Mouse (Mus musculus) thymus, postnatal 0 days (tissue): ENCODE results near the gene Ccr3. TPM values are rescaled to one million over a fixed set of nuclear protein-coding genes. Genes with fewer than 3 reads are reported as not detected.
"Not testable (repeated sequence)": the region's sequence is repeated elsewhere in the genome, so short reads cannot be mapped to it uniquely, and the experiment has no call there.

Experiments
- DNase-seq: peaks from one replicate; pipeline ENCODE4 v3.0.0-alpha.2; 2015; ENCODE audit warnings: low spot score
- polyA plus RNA-seq: library from polyadenylated mRNA; unstranded; fragments of >200 nt; fragmentation: Nextera tagmentation; extraction: Ambion mirVana; gene quantifications from 2 replicates; pipeline ENCODE4 v1.2.1, GENCODE M21; 2015

Ccr3 gene
- 0.08 and 0.10 TPM in 2 replicates for polyA plus RNA-seq

DNA sequence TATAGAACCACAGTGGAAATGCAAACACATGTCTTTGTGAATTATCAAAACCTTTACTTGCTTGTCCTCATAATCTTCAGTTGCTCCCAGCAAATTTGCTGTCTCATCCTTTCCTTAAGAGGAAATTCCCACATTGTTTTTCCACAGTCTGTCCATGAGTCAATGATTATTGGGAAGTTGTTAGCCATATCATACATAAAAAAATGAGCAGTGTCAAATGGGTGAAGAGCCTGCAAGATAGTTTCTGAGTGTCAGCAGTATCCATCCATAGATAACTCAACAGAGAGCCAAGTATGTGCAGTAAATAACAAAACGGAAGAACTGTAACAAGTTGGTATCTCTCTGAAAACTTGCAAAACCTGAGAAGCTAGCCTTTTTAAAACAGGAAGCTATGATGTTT is at the start of gene Ccr3:
Ccr3 (plus strand) TSS at position 301 of the 400 bp plus-strand sequence.
- no peak for DNase-seq

DNA sequence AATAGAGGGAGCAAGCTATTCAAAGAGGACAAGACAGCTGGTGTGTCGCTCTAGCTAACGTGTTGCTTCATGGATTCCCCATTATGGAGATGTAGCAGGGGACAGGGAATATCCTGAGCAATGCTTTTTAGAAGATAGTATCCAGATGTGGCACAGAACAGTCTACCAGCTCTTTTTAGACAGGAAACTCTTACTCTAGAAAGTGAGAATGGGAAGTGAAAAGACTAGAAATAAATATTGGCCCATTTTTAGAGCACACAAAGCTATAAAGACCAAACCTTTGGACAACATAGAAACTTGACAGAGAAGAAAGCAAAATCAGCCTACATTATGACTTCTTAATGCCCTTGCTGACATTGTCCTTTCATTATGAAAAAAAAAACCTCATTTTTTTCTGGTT is 46.1 kb upstream of the Ccr3 start:
- DNase-seq, result no peak

DNA sequence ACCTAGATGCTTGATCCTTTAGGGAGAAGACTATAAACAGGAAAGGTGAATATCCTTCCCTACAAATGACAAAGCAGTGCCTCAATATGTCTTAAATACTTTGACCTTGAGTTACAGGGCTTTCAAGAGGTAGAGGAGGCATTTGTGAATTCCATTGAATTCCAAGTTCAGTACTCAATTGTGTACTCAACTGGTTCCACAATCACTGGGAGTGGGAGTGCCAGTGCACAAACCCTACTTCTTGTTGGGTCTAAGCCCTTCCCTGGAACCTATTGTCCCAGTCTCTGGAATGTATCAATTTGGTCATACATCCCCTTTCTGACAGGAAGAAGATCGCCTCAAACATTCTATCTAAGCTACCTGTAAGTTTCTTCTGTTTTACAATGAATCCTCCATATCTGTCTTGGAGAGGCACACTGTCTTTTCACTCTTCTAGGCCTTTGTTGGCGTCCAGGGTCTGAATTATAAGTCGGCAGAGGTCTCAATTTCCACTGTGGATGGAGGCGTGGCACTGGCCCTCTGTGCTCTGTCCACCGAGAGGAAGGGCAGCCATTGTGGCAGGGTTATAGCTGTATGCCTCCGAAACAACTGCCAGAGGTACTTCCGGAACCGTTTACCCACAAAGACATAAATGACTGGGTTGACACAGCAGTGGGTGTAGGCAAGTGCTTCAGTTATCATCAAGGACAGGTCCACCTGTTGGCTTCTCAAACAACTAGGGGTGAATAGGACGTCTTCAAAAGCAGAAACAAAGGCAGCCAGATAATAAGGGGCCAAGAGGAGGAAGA is 44.7 kb upstream of the Ccr3 start:
- DNase-seq, result no peak

DNA sequence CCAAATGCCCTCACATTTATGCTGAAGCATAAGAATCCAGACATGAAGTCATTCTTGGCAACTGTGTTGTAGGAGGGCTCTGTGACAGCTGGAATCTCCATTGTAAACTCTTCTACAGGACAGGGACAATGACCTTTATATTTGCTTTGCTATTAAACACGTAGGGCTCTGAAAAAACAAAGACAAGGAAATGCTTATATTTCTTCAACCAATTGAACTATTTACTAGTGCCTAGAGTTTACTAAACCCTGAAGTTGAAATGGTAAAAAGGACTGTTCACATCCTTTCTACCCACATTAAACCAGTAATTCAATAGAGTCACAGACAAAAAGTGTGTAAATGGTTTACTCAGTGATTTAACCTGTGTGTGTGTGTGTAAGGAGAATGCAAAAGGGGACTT is 43.5 kb upstream of the Ccr3 start, which contains the start of gene Ccr1l1:
Ccr1l1 (minus strand) TSS at position 101 of the 400 bp plus-strand sequence.
- no peak for DNase-seq

DNA sequence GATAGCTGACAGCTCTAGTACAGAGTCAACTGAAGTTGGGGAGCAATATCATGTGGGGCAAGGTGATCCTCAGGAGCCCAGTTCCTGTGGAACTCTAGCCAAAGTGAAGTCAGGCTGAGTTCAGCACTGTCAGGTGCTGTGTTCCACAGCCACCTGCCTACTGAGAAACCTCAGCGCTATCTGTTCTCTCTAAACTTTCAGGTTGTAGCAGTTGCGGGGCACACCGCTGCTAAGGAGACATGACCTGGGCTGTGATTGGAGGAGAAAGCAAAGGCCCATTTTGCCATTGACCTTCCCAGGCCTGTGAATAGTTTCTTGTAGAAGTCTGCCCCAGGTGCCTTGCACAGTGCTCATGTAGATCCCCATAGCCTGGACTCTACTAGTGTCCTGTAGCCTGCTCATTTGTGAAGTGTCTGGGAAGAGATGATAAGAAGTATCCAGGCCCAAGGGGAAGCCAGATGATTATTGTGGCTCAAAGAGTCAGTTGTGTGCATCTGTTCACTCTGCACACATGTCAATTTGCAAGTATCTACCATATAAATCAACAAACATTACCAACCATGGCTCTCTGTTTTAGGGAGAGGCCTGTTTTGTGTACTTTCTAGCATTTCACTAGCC is 40.8 kb upstream of the Ccr3 start:
- DNase-seq, result not testable (repeated sequence)

DNA sequence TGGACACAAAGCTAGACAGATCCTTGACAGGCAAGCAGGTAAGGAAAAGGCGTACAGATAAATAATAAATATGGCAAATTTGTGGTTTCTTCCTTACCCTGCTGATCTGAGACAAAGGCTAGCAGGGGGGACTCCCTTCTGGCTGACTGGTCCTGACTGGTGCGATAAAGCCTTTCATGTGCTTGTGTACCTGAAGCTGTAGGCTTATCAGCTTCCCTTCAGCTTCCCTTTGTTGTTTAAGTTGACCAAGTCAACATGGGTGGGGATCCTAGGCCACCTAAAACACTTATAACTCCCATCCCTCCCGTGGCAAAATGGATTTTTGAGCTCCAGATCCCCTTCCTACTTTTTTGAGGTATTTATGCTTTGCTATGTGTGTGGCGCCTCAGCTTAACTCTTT is 39.9 kb upstream of the Ccr3 start:
- DNase-seq, result no peak

DNA sequence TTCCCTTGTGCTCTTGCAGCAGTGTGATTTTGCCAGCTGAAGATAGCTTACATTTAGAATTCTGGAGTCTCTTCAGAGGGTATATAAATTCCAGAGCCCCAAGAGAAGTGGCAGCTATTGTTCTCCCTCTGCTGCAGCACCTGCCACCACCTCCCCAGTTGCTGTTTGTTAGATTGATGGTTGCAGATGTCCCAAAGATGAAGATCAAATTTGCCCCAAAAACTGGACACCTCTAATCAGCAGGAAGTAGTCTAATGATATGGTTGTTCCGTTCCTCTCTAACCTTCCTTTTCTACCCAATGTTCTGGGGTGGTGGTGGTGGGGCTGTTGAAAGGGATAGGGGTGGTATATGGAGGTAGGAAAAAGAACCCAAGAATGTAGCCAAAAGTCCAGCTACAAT is 39.1 kb upstream of the Ccr3 start:
- no peak for DNase-seq

DNA sequence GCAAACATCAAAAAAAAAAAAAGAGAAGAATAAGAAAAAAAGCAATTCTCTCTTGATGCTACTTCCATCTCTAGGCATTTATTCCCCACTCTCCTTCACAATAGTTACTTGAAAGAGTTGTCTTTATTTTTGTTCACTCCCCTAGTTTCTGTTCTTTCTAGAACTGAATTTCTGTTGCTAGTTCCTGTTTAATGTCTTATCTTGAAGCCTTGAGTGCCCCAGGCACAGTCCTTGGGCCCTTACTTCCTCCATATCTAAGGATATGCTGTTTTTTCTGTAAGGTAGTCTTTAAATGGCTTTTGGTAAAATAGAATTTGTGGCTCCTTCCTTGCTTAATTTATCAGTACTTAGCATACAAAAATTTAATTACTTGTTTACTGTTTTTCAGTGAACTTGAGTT is 36.8 kb upstream of the Ccr3 start:
- no peak for DNase-seq

DNA sequence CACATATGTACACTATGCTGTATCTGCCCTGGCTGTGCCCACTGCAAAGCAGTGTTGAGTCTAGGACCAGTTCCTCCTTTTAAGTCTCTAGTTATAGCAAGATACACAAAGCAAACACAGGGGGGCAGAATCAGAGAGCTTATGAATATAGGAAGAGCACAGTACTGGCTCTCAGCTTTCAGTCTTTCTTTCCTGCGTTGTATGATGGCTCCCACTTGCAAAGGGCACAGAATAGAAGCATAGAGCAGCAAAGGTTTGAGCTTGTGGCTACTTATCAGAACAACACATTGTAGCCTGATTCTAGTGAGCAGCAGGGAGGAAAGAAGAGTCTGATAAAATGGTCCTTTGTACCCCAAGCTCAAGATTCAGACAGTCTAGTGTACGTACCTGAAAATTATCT is 35.6 kb upstream of the Ccr3 start:
- peak; percentile 63 for DNase-seq

DNA sequence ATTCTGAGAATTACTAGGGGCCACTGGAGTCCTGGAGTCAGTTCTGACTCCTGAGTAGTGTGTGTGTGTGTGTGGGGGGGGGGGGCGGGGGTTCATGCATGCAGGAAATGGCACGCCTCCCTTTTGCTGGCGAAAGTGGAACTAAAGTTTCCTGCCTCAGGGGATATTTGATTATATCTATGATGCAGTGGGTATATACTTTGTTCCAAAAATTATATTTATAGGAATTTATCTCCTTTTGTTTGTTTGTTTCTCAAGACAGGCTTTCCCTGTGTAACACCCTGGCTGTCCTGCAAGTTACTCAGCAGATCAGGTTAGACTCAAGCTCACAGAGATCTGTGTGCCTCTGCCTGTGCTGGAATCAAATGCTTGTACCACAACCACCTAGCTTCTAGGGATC is 32.1 kb upstream of the Ccr3 start:
- DNase-seq, result no peak

DNA sequence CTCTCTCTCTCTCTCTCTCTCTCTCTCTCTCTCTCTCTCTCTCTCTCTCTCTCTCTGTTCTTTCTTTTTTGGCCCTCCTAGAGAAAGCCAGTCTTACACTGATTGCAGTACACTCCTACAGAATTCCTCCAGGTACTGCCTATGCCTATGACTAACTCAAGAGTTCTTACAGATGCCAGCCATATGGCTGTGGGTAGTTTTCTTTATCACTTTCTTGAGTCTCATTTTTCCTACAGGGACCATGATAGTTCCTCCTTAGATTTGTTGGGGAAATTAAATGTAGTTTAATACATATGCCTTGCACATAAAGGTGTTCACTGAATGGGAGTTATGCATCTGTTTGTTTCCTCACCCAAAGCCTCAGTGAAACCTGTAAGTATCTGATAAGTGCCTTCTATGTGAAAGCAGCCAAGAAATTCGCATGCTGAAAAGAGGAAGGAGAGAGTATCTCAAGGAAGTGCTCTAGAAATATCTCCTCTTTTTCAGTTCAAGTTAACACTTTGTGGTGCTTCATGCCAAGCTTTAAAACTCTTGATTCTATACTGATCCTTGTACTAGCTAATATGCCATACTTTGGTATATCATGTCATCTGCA is 30.4 kb upstream of the Ccr3 start:
- no peak for DNase-seq

DNA sequence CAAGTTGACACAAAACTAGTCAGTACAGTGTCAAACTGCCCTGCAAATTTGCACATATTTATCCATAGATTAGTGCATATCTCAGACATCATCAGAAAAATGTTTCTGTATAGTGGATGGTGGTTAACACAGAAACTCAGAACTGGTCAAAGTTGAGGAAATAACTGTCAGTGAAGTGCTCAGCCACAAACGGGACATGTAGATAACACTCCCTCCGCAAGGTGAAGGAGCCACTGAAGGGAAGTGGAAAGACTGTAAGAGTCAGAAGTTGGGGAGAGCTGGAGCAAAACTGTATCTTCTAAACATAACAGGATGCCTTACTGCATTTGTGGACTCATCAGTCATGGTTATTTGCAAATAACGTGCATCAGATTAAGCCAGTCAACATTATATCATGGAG is 24.1 kb upstream of the Ccr3 start:
- no peak for DNase-seq

DNA sequence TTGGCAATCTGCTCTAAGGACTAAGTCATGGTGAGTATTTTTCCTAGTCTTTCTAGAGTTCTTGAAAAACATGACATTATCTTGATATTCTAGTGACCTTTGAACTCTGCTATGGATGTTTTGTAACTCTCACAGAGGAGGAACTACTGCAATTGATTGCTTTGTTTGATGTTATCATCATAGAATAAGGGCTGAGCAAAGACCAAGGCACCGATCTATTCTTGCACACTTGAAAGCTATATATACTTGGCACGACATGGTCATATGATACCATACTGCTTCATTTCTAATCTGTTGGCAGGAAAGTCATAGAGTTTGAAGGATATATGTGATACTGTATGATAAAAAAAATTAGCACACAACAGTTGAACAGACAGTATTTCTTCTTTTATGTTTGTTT is 22.0 kb upstream of the Ccr3 start:
- DNase-seq, result no peak

DNA sequence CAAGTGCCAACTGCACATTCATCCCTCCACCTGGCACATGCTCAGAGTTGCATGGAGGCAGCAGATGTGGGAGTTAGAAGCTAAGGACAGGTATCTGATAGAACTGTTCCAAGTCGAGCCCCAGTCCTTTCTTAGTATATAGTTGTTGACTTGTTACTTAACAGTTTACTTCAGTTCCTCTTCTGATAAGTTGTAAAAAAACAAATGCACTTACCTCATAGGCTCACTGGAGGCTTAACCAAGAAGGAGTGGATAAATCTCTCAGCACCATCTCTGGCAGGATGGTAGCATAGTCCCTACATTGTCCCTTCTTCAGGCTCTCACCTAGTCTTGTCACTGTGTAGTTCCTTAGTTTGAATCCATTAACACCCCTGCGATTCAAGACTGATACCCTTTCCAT is 9.1 kb upstream of the Ccr3 start:
- no peak for DNase-seq

DNA sequence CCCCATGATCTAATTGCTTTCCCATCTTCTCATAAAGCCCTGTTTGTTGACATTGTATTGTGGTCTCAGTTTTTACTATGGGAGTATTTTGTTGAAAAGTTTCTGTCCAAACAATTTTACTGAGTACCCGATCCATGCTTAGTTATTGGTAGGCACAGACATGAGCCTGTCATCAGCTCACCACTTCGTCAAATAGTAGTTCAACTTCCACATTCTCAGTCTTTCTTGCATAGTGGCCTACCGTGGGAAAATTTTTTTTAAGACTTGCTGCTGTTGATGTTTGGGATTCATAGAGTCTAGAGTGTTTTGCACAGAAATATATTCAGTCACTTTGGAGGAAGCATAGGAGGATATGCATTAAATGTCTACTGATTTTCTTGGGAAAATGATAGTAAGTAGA is 8.5 kb upstream of the Ccr3 start:
- DNase-seq, result no peak

DNA sequence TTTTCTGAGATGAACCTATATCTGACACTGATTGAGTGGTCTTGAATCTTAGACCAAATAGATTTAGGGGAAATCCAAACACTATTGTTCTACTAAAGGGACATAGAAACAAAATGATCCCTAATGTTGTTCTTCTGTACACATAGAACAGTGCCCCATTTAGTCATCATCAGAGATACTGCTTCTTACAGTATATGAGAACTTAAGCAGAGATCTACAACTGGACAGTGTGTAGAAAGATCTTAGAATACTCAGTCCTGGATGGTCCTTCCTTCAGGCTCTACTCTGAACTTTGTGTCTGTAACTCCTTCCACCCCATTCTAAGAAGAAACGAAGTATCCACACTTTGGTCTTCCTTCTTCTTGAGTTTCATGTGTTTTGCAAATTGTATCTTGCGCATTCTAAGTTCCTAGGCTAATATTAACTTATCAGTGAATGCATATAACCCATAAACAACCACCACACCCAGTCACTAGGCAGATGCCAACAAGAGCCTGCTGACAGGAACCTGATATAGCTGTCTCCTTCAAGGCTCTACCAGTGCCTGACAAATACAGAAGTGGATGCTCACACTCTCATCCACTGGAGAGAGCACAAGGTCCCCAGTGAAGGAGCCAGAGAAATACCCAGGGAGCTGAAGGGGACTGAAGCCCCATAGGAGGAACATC is 6.7 kb upstream of the Ccr3 start:
- DNase-seq, result no peak

DNA sequence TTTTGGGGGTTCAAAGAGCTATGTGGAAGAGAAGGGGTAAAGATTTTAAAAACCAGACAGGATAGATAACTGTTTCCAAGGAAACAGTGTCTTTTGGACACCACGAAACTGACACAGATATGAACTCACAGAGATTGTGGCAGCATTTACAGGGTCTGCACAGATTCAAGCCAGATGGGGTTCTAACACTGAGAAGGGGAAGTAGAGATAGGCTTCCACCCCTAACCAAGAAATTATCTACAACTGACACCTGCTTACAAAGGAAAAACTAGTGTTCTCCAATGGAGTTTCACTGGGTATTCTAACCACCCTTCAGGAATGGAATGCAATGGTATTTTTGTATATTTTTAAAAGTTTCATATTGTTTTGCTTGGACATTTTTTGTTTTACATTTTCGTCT is 5.7 kb upstream of the Ccr3 start:
- no peak for DNase-seq

DNA sequence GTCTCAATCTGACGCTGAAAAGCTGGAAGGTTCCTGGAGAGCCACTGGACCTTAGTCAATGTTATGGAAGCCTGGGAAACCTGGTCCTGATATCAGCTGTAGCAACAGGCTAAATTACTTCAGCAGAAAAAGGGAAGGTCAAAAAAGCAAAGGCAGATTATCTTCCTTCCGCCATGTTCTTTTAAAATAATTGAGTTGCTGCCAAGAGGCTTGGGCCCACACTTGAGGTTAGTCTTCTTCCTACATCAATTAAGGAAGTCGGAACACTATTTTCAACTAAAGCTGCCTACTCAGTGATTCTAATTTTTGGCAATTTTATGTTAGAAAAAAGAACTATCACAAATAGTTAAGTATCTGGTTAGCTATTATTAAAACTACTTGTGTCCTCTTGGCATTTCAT is 1.9 kb upstream of the Ccr3 start:
- DNase-seq, result no peak

DNA sequence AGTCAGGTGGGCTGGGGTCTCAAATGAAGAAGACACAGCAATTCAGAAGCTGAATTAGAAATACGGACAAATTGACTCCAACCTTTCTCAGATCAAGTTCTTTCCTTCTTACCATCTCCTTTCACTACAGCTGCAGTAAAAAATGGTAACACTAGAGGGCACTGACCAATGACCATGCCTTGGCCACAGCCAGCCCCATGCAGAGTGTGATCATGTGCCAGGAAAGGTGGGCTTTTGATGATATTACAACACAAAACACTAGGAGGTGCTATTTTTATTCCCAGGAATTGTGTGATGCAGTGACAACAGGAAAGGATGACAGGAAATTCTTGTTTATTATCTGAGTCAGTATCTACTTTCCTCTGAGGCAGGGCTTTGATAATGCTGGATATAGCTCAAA is 11.6 kb downstream of the Ccr3 start:
- no peak for DNase-seq

DNA sequence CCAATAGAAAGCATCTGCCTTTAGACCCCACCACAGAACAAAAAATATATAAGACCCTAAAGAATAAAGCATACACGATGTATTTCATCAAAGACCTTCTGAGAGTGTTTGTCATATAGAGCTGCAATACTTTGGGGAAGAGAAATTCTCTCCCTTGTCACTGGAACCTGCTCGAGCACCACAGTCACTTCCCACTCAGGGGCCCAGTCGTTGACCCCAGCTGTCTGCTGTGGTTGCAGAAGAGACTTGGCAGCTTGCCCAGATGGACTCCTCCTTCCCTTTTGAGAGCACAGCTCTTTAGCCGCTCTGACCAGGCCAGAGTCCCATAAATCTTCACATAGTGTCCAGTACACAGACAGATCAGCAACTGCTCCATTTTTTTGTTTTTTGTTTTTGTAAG is 15.9 kb downstream of the Ccr3 start:
- no peak for DNase-seq

DNA sequence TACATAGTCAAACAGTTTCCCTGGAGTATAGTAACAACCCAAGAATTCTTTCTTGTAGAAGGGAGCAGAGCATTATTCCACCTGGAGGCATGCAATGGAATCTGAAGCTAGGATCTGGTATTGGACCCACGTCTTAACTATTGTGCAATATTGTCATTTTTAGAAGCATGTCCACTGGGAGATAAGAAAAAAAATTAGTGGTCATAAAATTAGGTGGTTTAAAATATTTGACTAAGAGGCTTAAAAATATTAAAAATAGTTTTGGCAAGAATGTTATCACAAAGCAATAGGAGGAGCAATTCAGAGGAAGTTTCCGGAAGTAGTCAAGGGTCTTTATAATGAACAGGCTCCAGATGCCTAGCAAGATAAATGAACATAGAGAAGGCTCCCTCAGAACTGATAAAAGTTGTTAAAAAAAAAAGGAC is 16.4 kb downstream of the Ccr3 start:
- DNase-seq, result no peak

DNA sequence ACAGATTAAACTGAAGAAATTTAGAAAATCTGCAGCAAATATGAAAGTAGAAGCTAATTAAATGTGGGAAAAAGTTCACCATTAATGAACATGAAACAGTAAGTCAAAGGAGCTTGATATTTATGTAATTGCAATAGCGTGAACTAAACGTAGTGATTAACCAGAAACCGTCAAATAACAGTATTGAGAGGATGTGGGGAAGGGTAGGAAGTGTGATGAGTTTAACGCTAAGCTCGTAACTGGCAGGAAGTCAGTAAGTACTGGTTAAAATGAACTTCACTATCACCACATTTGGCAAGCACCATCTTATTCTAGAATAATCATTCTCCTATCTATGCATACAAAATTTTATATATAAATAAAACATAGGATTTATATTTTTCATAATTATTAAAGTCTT is 17.2 kb downstream of the Ccr3 start:
- peak; percentile 24 for DNase-seq
